Mouse (Mus musculus) erythroblast, embryonic 14.5 days (primary cell): ENCODE data around the gene Ints3. TPM values are rescaled to one million over a fixed set of nuclear protein-coding genes. Genes with fewer than 3 reads are reported as not detected.

Experiments used
- H3K27me3 ChIP-seq: 2 replicates; pipeline ENCODE4 v1.6.1; 2012; ENCODE audit warnings: inconsistent platforms; ENCODE audit not compliant: control insufficient read depth
- H3K36me3 ChIP-seq: 2 replicates; pipeline ENCODE4 v1.6.1; 2012; ENCODE audit warnings: mild to moderate bottlenecking, inconsistent platforms; ENCODE audit not compliant: control insufficient read depth
- H3K4me1 ChIP-seq: 2 replicates; pipeline ENCODE4 v1.6.1; 2012; ENCODE audit warnings: inconsistent platforms; ENCODE audit not compliant: control insufficient read depth
- H3K4me3 ChIP-seq: replicated peaks from 2 replicates; pipeline ENCODE3; 2012; ENCODE audit warnings: moderate library complexity, mild to moderate bottlenecking, inconsistent platforms
- H3K9me3 ChIP-seq: 2 replicates; pipeline ENCODE4 v1.6.1; 2012; ENCODE audit warnings: low read length, inconsistent platforms, mixed read lengths; ENCODE audit not compliant: control insufficient read depth
- GATA1 ChIP-seq: IDR thresholded peaks from 2 replicates; pipeline ENCODE4 v1.6.1; 2012; ENCODE audit warnings: low read length, inconsistent platforms, mixed read lengths
- TAL1 ChIP-seq: IDR thresholded peaks from 3 replicates; pipeline ENCODE4 v1.6.1; 2012; ENCODE audit warnings: low read length, inconsistent platforms, mixed read lengths
- polyA plus RNA-seq: library from polyadenylated mRNA; stranded (reverse); fragments of >175 nt; gene quantifications from 2 replicates; pipeline ENCODE4 v1.2.3, GENCODE M21; 2012

Ints3 gene
- polyA plus RNA-seq, 1 experiment: 1.7 TPM

- H3K4me1 ChIP-seq: peaks cover 6% of the 10 kb centered on the region
- H3K36me3 ChIP-seq: peaks cover 25% of the 10 kb centered on the region
- H3K27me3 ChIP-seq: peaks cover 34% of the 10 kb centered on the region
- no peak for TF ChIP-seq TAL1
- no peak for TF ChIP-seq GATA1
- no peaks in the 10 kb centered on the region for H3K9me3 ChIP-seq
- H3K4me3 ChIP-seq: no peak overlapping the region
Measured at GRCm38 (mm10) chr3:90388192-90388591, 45.2 kb downstream of the Ints3 start.

- H3K27me3 ChIP-seq: peaks cover 34% of the 10 kb centered on the region
Measured at GRCm38 (mm10) chr3:90387483-90387882, 45.9 kb downstream of the Ints3 start.

DNA sequence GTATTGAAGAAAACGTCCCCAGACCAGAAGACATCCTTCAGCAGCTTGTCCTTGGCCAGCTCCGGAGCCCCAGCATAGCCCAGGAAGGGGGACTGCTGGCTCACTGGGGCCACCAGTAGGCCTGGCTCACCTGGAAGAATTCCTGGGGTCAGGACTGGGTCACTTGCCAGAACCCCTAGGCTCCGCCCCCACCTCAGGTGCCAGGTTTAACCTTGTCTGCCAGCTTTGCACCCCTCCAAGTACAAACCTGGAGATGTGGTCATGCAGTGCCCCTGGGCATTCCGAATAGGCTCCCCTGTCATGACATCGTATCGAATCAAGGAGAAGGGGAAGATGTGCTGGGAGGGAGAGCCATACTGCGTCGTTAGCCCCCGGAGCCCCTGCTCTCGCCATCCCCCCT, 46.6 kb downstream of the Ints3 start:
- Histone ChIP-seq H3K4me1 (peaks cover 6% of the 10 kb centered on the region), H3K36me3 (peaks cover 11% of the 10 kb centered on the region), H3K27me3 (peaks cover 34% of the 10 kb centered on the region), H3K9me3 (no peaks in the 10 kb centered on the region), H3K4me3 (no peak overlapping the region)
- TF ChIP-seq GATA1: no peak
- TF ChIP-seq TAL1: no peak

More at GRCm38 (mm10) chr3:90387483-90387882, 45.9 kb downstream of the Ints3 start:
- Histone ChIP-seq H3K36me3 (peaks cover 18% of the 10 kb centered on the region), H3K4me3 (no peak overlapping the region), H3K9me3 (no peaks in the 10 kb centered on the region), H3K4me1 (peaks cover 6% of the 10 kb centered on the region)
- no peak for TF ChIP-seq GATA1
- TF ChIP-seq TAL1: no peak

- Histone ChIP-seq H3K9me3 (no peaks in the 10 kb centered on the region), H3K4me3 (no peak overlapping the region), H3K4me1 (peaks cover 6% of the 10 kb centered on the region), H3K27me3 (peaks cover 25% of the 10 kb centered on the region), H3K36me3 (no peaks in the 10 kb centered on the region)
- TF ChIP-seq GATA1 (0 out of 2 replicates have a peak, but pooled peaks have one; percentile 12), TAL1 (no peak)
Measured at GRCm38 (mm10) chr3:90384851-90385375, 48.5 kb downstream of the Ints3 start.

- H3K4me1 ChIP-seq: no peaks in the 10 kb centered on the region; the same call in 1 of the 2 replicates
- H3K27me3 ChIP-seq: peaks cover 13% of the 10 kb centered on the region
- H3K36me3 ChIP-seq: no peaks in the 10 kb centered on the region
- TF ChIP-seq GATA1: no peak
- no peak for TF ChIP-seq TAL1
- no peaks in the 10 kb centered on the region for H3K9me3 ChIP-seq
- H3K4me3 ChIP-seq: no peak overlapping the region
Measured at GRCm38 (mm10) chr3:90383690-90384089, 49.7 kb downstream of the Ints3 start.

DNA sequence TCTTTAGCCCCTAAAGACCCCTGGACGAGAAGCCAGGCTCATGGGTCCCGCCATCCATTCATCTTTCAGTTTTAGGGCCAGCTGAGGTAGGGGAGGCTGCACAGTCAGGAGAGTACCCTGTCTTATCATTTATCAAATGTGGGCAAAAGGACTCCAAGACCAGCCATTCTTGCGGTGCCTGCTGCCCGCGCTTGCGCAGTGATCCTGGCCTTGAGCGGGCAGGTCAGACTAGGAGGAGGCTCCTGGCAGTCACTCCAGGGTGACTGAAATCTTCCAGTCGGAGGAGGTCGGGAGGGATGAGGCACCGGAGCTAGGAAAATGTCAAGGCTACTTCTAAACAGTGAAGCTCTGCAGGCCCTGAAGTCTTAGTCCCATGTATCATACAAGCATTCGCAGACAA, 51.7 kb downstream of the Ints3 start:
- H3K27me3 ChIP-seq: no peaks in the 10 kb centered on the region
- no peak overlapping the region for H3K4me3 ChIP-seq
- no peak for TF ChIP-seq TAL1
- TF ChIP-seq GATA1: no peak

GRCm38 (mm10) chr3:90378496-90378895, 54.9 kb downstream of the Ints3 start:
- Histone ChIP-seq H3K9me3 (no peaks in the 10 kb centered on the region), H3K27me3 (no peaks in the 10 kb centered on the region), H3K36me3 (no peaks in the 10 kb centered on the region), H3K4me1 (peaks cover 8% of the 10 kb centered on the region), H3K4me3 (no peak overlapping the region)
- TF ChIP-seq TAL1 (no peak), GATA1 (no peak)

More for the DNA sequence above, 51.7 kb downstream of the Ints3 start:
- Histone ChIP-seq H3K4me1 (no peaks in the 10 kb centered on the region; the same call in 1 of the 2 replicates), H3K36me3 (no peaks in the 10 kb centered on the region), H3K9me3 (no peaks in the 10 kb centered on the region)

GRCm38 (mm10) chr3:90376247-90376585, 57.2 kb downstream of the Ints3 start:
- Histone ChIP-seq H3K4me1 (peaks cover 8% of the 10 kb centered on the region), H3K4me3 (no peak overlapping the region), H3K27me3 (no peaks in the 10 kb centered on the region), H3K9me3 (no peaks in the 10 kb centered on the region), H3K36me3 (no peaks in the 10 kb centered on the region)
- TF ChIP-seq TAL1 (no peak), GATA1 (no peak)

DNA sequence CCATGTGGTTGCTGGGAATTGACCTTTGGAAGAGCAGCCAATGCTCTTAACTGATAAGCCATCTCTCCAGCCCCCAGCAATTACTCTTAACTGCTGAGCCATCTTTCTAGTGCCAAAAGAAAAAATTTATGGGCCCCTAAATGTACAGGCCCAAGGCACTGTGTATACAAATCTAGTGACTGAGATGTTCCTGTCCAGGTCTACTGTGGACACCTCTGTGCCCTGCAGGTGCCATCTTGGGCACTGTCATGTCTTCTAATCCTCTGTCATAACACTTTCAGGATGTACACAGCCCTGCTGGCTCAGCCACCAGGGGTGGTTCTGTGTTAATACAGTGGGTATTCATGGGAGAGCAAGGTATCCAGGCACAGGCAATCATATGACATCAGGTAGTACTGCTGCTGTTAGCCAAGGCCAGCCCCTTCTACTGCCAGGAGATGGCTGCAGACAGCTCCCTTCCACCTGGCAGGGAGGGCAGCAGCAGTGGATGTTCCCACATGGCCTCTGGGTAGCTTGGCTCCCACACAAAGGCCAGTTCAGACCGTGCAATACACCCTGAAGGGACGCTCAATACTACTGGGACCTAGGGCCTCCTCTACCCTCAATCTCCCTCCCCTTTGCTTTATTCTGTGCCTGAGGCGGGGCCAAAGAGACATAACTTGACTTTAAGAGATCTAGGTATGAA, 57.7 kb downstream of the Ints3 start:
- Histone ChIP-seq H3K36me3 (no peaks in the 10 kb centered on the region), H3K9me3 (no peaks in the 10 kb centered on the region), H3K4me3 (no peak overlapping the region), H3K27me3 (no peaks in the 10 kb centered on the region), H3K4me1 (peaks cover 8% of the 10 kb centered on the region)
- no peak for TF ChIP-seq GATA1
- no peak for TF ChIP-seq TAL1
